Mouse (Mus musculus) intestine, postnatal 0 days (tissue): ENCODE data around the gene Ints13. TPM values are rescaled to one million over a fixed set of nuclear protein-coding genes. Genes with fewer than 3 reads are reported as not detected.
A peak's percentile ranks its signal among the peaks of the same experiment; 100 is the strongest.
"Not testable (repeated sequence)": the region's sequence is repeated elsewhere in the genome, so short reads cannot be mapped to it uniquely, and the experiment has no call there.

ENCODE experiments used
- ATAC-seq: fragments of 200-750 bp; cut with Nextera tagmentation; 2 replicates; pipeline ENCODE4 v1.8.0; 2017; ENCODE audit warnings: mild to moderate bottlenecking, moderate TSS enrichment, moderate library complexity
- H3K27ac ChIP-seq: fragments of 300-500 bp; sonication (generic); 2 replicates; pipeline ENCODE4 v1.5.1; 2014; ENCODE audit warnings: mild to moderate bottlenecking, low read depth, low read length, moderate library complexity
- H3K27me3 ChIP-seq: fragments of 300-500 bp; sonication (generic); replicated peaks from 2 replicates; pipeline ENCODE4 v1.6.1; 2014; ENCODE audit warnings: low read length, mixed read lengths; ENCODE audit not compliant: control insufficient read depth, insufficient read depth
- H3K36me3 ChIP-seq: fragments of 300-500 bp; sonication (generic); 2 replicates; pipeline ENCODE4 v1.6.1; 2014; ENCODE audit warnings: mild to moderate bottlenecking, moderate library complexity; ENCODE audit not compliant: control insufficient read depth, insufficient read depth
- H3K4me1 ChIP-seq: fragments of 300-500 bp; sonication (generic); replicated peaks from 2 replicates; pipeline ENCODE4 v1.6.1; 2014; ENCODE audit warnings: antibody characterized with exemption, low read length, mixed read lengths; ENCODE audit not compliant: control insufficient read depth, insufficient read depth
- H3K4me2 ChIP-seq: fragments of 300-500 bp; sonication (generic); replicated peaks from 2 replicates; pipeline ENCODE4 v1.6.1; 2014; ENCODE audit warnings: low read depth, mild to moderate bottlenecking, moderate library complexity
- H3K4me3 ChIP-seq: fragments of 300-500 bp; sonication (generic); 2 replicates; pipeline ENCODE4 v1.5.1; 2014; ENCODE audit warnings: low read depth, low read length
- H3K9ac ChIP-seq: fragments of 300-500 bp; sonication (generic); 2 replicates; pipeline ENCODE4 v1.6.1; 2014; ENCODE audit warnings: mild to moderate bottlenecking, low read depth, low read length
- H3K9me3 ChIP-seq: fragments of 300-500 bp; sonication (generic); 2 replicates; pipeline ENCODE4 v1.6.1; 2016; ENCODE audit warnings: mixed run types; ENCODE audit not compliant: control insufficient read depth
- CTCF ChIP-seq: sonication (generic); IDR thresholded peaks from 2 replicates; pipeline ENCODE4 v1.5.1; 2016; ENCODE audit warnings: low read depth, mild to moderate bottlenecking, control low read depth, antibody characterized with exemption, moderate library complexity
- WGBS: fragments of 180-500 bp; shearing (Covaris S2); extraction: QIAGEN DNeasy Blood & Tissue Kit; methylation state at CpG from one replicate; pipeline ENCODE4 v1.1.7; 2014; 5-methylcytosine and 5-hydroxymethylcytosine counted together
- polyA plus RNA-seq: library from polyadenylated mRNA; unstranded; fragments of >200 nt; fragmentation: Nextera tagmentation; extraction: Ambion mirVana; gene quantifications from 2 replicates; pipeline ENCODE4 v1.2.1, GENCODE M21; 2015

The Ints13 gene
- polyA plus RNA-seq, 1 experiment from 2014 or later = 15.7 TPM

DNA sequence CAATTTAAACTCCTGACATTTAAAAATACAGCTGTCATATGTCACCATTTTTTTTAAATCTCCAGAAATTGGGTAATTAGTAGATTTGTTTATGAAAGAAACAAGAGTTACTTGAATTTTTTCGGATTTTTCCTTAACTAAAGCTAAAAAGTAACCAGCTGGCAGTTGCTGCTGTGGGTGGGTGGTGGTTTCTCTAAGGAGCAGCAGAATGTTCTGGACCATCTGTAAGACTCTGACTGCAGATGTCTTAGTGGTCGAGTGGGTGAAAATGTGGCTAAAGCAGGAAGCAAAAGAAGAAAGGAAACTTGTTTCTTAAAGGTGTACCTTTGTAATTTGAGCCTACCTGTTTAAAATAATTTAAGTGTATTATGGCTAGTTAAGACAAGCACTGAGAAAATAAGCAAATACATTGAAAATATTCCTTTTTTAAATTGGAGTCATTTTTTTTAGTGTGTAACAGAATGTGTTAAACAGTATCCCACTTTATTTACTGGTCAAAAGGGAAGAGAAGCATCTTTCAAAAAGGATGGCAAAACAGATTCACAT, 2.8 kb upstream of the Ints13 start:
- H3K27ac ChIP-seq = no peak overlapping the region
- no peak for TF ChIP-seq CTCF
- 21% methylated on average over 2 of the region's 2 CpGs for WGBS

GRCm38 (mm10) chr6:146578586-146578985, 951 bp upstream of the Ints13 start:
- H3K4me1 ChIP-seq = no peaks in the 10 kb centered on the region; the same call in 1 of the 2 replicates
- TF ChIP-seq CTCF = no peak
- H3K27me3 ChIP-seq = no peaks in the 10 kb centered on the region
- H3K36me3 ChIP-seq = no peaks in the 10 kb centered on the region
- H3K9me3 ChIP-seq = no peaks in the 10 kb centered on the region
- peak overlapping the region; percentile 99 for H3K27ac ChIP-seq
- H3K4me3 ChIP-seq = peak overlapping the region; percentile 92
- H3K4me2 ChIP-seq = peak overlapping the region; percentile 81
- H3K9ac ChIP-seq = peak overlapping the region; percentile 97
- WGBS = 3% methylated on average over 7 of the region's 7 CpGs
- ATAC-seq = no peak

More for the DNA sequence above, 2.8 kb upstream of the Ints13 start:
- Histone ChIP-seq H3K36me3 (0 out of 2 replicates have a peak, but pooled peaks cover 4% of the 10 kb centered on the region), H3K4me2 (no peak overlapping the region), H3K27me3 (no peaks in the 10 kb centered on the region), H3K9me3 (no peaks in the 10 kb centered on the region), H3K4me1 (no peaks in the 10 kb centered on the region; the same call in 1 of the 2 replicates), H3K4me3 (no peak overlapping the region), H3K9ac (no peak overlapping the region)
- no peak for ATAC-seq

GRCm38 (mm10) chr6:146578111-146578531, 486 bp upstream of the Ints13 start:
- WGBS = under 1% methylated on average over 22 of the region's 22 CpGs
- peak overlapping the region; percentile 99 for H3K27ac ChIP-seq
- ATAC-seq = peak; percentile 68
- H3K4me1 ChIP-seq = no peaks in the 10 kb centered on the region; the same call in 1 of the 2 replicates
- no peak for TF ChIP-seq CTCF
- H3K4me3 ChIP-seq = peak overlapping the region; percentile 92
- H3K9ac ChIP-seq = peak overlapping the region; percentile 97
- no peaks in the 10 kb centered on the region for H3K36me3 ChIP-seq
- peak overlapping the region; percentile 81 for H3K4me2 ChIP-seq
- no peaks in the 10 kb centered on the region for H3K27me3 ChIP-seq
- H3K9me3 ChIP-seq = no peaks in the 10 kb centered on the region

DNA sequence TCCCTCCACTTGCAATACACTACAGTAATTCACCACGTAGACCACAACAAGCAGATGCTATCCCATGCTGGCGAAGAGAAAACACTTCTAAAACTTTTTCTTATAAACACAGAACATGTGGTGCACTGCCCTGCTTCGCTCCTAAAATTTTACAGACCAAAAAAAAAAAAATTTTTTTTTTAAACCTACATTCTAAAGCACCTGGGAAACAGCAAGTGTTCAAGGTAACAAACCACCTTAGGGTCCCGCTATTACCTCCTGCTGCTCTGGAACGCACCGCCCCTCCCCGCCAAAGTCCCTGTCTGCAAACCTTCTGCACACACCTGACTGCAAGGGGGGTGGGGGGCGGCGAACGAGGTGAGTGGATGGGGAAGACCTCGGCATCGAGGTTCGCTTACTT, 732 bp downstream of the Ints13 start, which contains the start of gene Fgfr1op2:
TSS of gene Fgfr1op2 (plus strand) at position 301 of the 400 bp plus-strand sequence.
- Histone ChIP-seq H3K9ac (peak within 1 kb of the TSS; percentile 97), H3K27me3 (no peaks in the 10 kb centered on the region), H3K9me3 (no peaks in the 10 kb centered on the region), H3K27ac (peak within 1 kb of the TSS; percentile 99), H3K36me3 (no peaks in the 10 kb centered on the region), H3K4me1 (no peaks in the 10 kb centered on the region; the same call in 1 of the 2 replicates), H3K4me3 (peak within 1 kb of the TSS; percentile 92), H3K4me2 (peak within 1 kb of the TSS; percentile 81)
- TF ChIP-seq CTCF = no peak
- peak; percentile 7; the same call in 1 of the 2 replicates for ATAC-seq
- WGBS = 1% methylated on average over 13 of the region's 13 CpGs

DNA sequence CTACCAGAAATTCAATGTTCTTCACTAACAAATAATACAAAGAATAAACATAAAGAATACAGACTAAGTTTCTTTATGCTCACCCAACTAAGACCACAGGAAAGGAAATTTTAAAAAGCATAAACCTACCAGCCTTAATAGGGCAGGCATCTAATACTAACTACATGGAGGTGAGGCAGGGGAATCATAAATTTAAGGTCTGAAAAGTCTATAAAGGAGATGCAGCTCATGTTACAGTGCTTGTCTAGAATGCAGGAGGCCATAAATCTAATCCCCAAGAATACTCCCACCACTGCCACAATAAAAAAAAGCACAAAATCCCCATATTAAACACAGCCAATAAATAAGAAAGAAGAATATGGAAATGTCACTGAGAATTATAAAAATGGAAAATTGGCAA, 5.6 kb downstream of the Ints13 start:
- Histone ChIP-seq H3K4me2 (no peak overlapping the region), H3K36me3 (peaks cover 9% of the 10 kb centered on the region; the same call in 1 of the 2 replicates), H3K4me3 (no peak overlapping the region), H3K4me1 (no peaks in the 10 kb centered on the region), H3K27ac (no peak overlapping the region), H3K9ac (no peak overlapping the region), H3K27me3 (no peaks in the 10 kb centered on the region), H3K9me3 (no peaks in the 10 kb centered on the region)
- TF ChIP-seq CTCF = no peak
- ATAC-seq = no peak

DNA sequence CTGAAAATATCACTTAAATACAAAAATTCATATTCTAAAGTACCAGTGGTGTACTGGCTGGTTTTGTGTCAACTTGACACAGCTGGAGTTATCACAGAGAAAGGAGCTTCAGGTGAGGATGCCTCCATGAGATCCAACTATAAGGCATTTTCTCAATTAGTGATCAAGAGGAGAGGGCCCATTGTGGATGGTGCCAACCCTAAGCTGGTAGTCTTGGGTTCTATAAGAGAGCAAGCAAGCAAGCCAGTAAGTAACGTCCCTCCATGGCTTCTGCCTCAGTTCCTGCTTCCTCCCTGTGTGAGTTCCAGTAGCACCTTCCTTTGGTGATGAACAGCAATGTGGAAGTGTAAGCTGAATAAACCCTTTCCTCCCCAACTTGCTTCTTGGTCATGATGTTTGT, 15.2 kb downstream of the Ints13 start:
- not testable (repeated sequence) for H3K9ac ChIP-seq, H3K4me1 ChIP-seq, H3K9me3 ChIP-seq, H3K4me3 ChIP-seq, H3K27me3 ChIP-seq, H3K4me2 ChIP-seq, H3K27ac ChIP-seq, ATAC-seq
- WGBS = 74% methylated on average over 1 of the region's 1 CpGs
- H3K36me3 ChIP-seq = peaks cover 41% of the 10 kb centered on the region
